ENCODE assay signal across 7 mouse cellular contexts in genomic region chr4:141060426-141061301, GRCm38 (mm10). TPM values are rescaled to one million over a fixed set of nuclear protein-coding genes. Genes with fewer than 3 reads are reported as not detected.
A peak's percentile ranks its signal among the peaks of the same experiment; 100 is the strongest.
DNase-seq lines count a peak whose midpoint lies in the region; ATAC-seq lines count a peak whose summit lies in the region.

TSS of gene Crocc (minus strand) at chr4:141060550.

- intact Hi-C loops in left cerebral cortex, postnatal 36 days (cut with DNase I) = loop anchor here (2.0 kb wide), 1 partner anchor 16 kb away; no protein-coding TSS in a partner anchor

- H3K4me2 ChIP-seq in intestine, embryonic 16.5 days (ENCODE audit: low read depth, low read length) = peak within 1 kb of the TSS; percentile 87
- H3K4me2 ChIP-seq in midbrain, embryonic 11.5 days = peak within 1 kb of the TSS; percentile 81

- H3K9ac ChIP-seq in intestine, embryonic 16.5 days (ENCODE audit: low read depth, low read length) = peak within 1 kb of the TSS; percentile 77
- H3K9ac ChIP-seq in midbrain, embryonic 11.5 days (ENCODE audit: low read length) = peak within 1 kb of the TSS; percentile 75

- peak; percentile 95 for ATAC-seq in intestine, embryonic 16.5 days
- peak; percentile 95 for ATAC-seq in midbrain, embryonic 11.5 days (ENCODE audit: low FRiP score)

- H3K4me1 ChIP-seq in intestine, embryonic 16.5 days (ENCODE audit: control insufficient read depth, insufficient read depth, low read length) = peaks cover 10% of the 10 kb centered on the region
- peaks cover 18% of the 10 kb centered on the region for H3K4me1 ChIP-seq in midbrain, embryonic 11.5 days (ENCODE audit: control insufficient read depth, insufficient read depth, low read length)

- WGBS in intestine, embryonic 16.5 days = under 1% methylated on average over 77 of the region's 77 CpGs
- under 1% methylated on average over 76 of the region's 77 CpGs for WGBS in midbrain, embryonic 11.5 days

- peak within 1 kb of the TSS; percentile 90 for H3K27ac ChIP-seq in intestine, embryonic 16.5 days (ENCODE audit: low read length)
- peak within 1 kb of the TSS; percentile 68 for H3K27ac ChIP-seq in midbrain, embryonic 11.5 days (ENCODE audit: low read depth, low read length)

- no peaks in the 10 kb centered on the region for H3K9me3 ChIP-seq in intestine, embryonic 16.5 days (ENCODE audit: control insufficient read depth, low read length)
- H3K9me3 ChIP-seq in midbrain, embryonic 11.5 days (ENCODE audit: control insufficient read depth, low read length) = no peaks in the 10 kb centered on the region

- peak; percentile 98 for DNase-seq in adrenal gland, adult 8-10 months
- DNase-seq in embryo, embryonic 9.5 days (ENCODE audit: extremely low spot score) = peak; percentile 100
- DNase-seq in gastrocnemius, postnatal 4 days (ENCODE audit: low spot score in 2 of 2) = peak; percentile 99 to 100
- DNase-seq in left cerebral cortex, postnatal 36 days (ENCODE audit: low spot score in 2 of 2) = peak; percentile 97 to 98
- peak; percentile 100 for DNase-seq in midbrain, embryonic 11.5 days (ENCODE audit: low spot score, missing footprints)
- DNase-seq in skeletal muscle tissue, adult 2 months (ENCODE audit: low read depth, low spot score) = peak; percentile 99

- H3K27me3 ChIP-seq in intestine, embryonic 16.5 days (replicated peaks; ENCODE audit: control insufficient read depth, insufficient read depth, low read length) = no peaks in the 10 kb centered on the region
- no peaks in the 10 kb centered on the region for H3K27me3 ChIP-seq in midbrain, embryonic 11.5 days (ENCODE audit: control insufficient read depth, insufficient read depth, low read length)

- 0 out of 2 replicates have a peak, but pooled peaks cover 2% of the 10 kb centered on the region for H3K36me3 ChIP-seq in intestine, embryonic 16.5 days (ENCODE audit: control insufficient read depth, insufficient read depth, low read length)
- no peaks in the 10 kb centered on the region; the same call in 1 of the 2 replicates for H3K36me3 ChIP-seq in midbrain, embryonic 11.5 days (ENCODE audit: control insufficient read depth, insufficient read depth, low read length)

- H3K4me3 ChIP-seq in intestine, embryonic 16.5 days (ENCODE audit: low read length) = peak within 1 kb of the TSS; percentile 75
- peak within 1 kb of the TSS; percentile 62 for H3K4me3 ChIP-seq in midbrain, embryonic 11.5 days (ENCODE audit: low read depth, low read length)

RNA-seq across cellular contexts. Expression of gene Crocc, which starts in this region (rescaled TPM):
- total RNA-seq in adrenal gland, adult 8-10 months (2022) = 10 to 100 TPM in 3 of 4 experiments, 1 to 10 TPM in 1; 8.4 to 22.2 (median 13.2) TPM
- total RNA-seq in gastrocnemius, postnatal 4 days (2021) = 10 to 100 TPM; 10.4 to 11.6 TPM
- 2.2 and 3.5 TPM in 2 replicates for polyA plus RNA-seq in intestine, embryonic 16.5 days (2015; fragmentation: Nextera tagmentation; extraction: Ambion mirVana)
- total RNA-seq in left cerebral cortex, postnatal 36 days (2021) = 10 to 100 TPM; 40.3 to 73.7 TPM
- 6.3 and 8.3 TPM in 2 replicates for polyA plus RNA-seq in midbrain, embryonic 11.5 days (2014; fragmentation: Nextera tagmentation; extraction: Ambion mirVana)

Comparison
In these comparisons a context has a peak if more than half of its experiments do, and no peak if none do; other contexts are left out.
1. Peak in every context shown above with its lines: DNase-seq, ATAC-seq, H3K4me3 ChIP-seq and H3K27ac ChIP-seq.